Mouse (Mus musculus) induced T-regulatory cell, adult 2 months (primary cell): ENCODE measurements around the gene Scn4b.

Source experiments
- DNase-seq: peaks from one replicate; pipeline ENCODE4 v3.0.0-alpha.2; 2012; ENCODE audit warnings: low read depth

Gene Scn4b

DNA sequence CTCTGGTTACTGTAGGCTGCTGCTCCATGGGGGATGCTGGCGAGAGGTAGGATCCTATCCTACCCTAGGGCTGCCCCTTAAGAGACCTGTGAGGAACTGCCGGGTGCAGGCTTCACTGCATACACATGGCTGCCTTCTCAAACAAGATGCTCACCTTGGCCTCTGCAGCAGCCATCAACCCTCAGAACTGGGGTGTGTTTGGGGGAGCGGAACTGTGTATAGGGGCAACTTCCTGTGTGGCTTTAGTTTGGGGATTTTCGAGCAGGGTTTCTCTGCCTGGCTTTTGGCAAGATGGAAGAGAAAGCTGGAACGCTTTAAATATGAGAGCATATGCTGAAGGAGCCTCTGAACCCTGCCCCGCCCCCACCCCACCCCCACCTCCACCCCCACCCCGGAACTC, 11.3 kb upstream of the Scn4b start:
- DNase-seq, result peak; percentile 60

DNA sequence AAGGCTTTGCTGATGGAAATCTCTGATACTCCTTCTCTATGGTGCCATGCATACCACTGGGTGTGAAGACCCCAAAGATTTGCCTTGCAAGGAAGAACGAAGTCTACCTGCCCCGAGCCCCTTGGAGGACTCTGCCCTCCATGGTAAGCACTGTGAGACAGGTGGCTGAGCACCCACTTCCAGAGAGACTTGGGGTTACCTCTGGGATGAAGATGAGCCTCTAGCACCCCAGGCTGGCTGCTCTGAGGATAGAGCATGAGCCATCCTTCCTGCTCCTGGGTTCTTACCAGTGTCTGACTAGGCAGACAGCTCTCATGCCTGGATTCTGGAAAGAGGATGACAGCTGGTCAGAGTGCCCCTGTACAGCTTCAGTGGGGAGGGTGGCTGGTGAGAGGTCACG, 8.1 kb upstream of the Scn4b start:
- DNase-seq, result no peak

DNA sequence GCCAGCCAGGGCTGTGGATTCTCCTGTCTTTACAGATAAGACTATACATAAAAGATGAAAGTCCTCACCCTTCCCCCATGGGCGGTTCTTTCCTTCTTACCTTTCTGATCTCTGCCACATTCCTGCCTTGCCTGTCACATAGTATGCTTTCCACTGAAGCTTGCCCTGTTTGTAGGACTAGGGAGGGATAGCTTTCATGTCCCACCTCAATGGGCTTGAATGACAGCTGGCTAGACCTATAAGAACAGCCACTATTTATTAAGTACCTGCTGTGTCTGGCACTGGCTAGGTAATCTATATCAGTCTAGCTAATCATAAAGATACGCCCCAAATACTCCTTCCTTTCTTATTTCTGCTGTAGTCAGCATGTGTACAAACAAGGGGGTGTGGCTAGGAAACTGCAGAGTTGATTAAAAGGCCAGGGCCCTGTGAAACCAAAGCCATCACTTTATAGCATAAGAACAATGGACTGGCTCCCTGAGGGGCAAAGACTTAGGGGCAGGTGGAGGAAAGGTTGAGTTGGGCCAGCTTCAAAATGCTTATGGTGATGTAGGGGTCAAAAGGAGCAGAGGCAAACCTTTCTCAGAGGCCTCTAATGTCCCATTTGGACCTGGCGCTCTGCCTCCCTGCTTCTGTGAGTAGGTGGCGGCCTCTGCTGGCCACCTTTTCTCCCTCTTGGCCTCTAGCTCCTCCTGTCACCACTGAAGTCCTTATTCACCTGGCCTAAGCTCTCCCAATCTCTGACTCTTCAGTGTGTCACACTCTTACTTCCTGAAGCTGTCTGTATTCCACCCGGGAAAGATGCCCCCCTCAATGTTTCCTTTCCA, 4.5 kb upstream of the Scn4b start:
- DNase-seq, result peak; percentile 84

DNA sequence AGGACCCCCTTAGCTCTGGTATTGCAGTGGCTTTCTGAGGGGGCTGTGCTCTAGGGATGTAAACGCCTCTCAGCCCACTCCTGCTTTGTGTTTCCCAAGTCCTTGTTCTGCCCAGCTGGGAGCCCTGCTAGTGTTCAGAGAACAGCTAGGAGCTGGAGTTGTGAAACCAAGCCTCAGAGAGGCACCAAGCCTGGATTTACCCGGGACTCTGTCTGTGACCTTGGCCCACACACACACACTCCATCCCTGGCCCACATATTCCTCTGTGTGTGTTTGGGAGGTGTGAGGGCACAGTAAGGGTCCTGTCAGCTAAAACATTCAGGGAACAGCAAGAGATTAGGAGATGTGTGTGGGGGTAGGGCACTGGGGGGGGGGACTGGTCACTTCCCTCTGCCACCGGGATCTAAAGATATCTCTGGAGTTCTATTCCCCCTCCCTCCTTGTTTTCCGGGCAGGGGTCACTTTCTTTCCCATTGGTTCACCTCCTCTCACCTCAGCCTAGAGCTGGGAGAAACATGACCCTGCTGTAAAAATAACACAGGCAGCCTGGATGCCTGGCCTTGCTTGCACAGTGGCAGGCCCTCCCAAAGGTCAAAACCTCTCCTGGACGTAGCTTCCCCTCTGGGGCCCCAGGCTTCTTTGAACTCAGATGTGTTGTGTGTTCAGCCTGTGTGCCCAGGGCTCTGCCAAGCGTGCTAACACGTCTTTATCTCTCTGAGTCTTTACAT, 1.6 kb upstream of the Scn4b start:
- DNase-seq, result no peak

DNA sequence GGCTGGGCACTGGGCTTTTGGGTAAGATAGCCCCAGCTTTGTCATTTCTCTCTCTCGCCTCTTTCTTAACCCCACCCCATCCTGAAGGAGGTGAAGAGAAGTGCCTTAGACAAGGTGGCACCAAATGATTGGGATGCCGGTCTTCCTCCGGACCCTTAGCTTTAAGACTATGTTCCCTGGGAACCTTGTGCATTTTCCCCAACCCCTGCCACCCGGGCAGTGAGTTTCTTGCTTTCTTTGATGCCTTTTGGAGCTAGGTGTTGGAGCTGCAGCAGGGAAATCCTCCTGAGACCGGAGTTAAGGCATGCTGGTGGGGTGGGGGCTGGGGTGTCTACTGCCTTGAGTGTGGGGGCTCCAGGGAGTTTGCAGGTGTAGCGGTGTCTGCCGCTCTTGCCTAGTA, 887 bp downstream of the Scn4b start:
- no peak for DNase-seq

DNA sequence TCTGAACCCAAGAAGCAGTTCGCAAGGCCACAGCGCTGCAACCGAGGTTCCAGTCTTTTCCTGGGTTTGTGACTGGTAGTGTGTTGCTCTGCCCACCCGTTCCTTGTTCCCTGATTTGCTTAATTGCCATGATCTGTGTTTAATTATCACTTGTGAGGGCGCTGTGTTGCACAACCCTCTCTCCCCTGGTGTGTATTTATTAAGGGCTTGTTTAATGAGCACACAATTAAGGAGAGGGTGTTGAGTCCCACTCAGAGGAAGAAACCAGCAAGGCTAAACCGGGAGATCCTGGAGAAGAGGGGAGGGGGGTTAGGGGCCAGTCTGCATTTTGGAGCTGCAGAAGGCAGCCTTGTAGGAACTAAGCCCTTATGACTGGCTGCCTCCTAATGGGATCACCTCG, 2.8 kb downstream of the Scn4b start:
- no peak for DNase-seq

DNA sequence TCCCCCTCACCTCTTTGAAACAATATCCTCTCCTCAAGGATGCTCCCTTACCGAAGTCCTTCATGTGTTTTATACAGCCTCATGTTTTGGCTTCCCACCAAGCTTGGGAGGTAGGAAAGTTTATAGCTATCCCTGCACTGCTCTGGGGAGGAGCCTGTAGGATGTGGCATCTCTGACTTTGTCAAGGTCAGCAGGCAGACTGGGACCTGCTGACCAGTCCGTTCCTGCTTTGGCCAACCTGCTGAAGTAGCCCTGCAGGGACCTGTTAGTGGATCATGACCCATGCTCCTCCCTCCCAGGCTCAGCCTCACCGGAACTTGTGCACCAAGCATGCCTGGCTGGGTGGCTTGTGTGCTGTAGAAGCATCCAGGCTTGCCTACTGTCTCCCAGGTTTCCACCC, 4.5 kb downstream of the Scn4b start:
- no peak for DNase-seq

DNA sequence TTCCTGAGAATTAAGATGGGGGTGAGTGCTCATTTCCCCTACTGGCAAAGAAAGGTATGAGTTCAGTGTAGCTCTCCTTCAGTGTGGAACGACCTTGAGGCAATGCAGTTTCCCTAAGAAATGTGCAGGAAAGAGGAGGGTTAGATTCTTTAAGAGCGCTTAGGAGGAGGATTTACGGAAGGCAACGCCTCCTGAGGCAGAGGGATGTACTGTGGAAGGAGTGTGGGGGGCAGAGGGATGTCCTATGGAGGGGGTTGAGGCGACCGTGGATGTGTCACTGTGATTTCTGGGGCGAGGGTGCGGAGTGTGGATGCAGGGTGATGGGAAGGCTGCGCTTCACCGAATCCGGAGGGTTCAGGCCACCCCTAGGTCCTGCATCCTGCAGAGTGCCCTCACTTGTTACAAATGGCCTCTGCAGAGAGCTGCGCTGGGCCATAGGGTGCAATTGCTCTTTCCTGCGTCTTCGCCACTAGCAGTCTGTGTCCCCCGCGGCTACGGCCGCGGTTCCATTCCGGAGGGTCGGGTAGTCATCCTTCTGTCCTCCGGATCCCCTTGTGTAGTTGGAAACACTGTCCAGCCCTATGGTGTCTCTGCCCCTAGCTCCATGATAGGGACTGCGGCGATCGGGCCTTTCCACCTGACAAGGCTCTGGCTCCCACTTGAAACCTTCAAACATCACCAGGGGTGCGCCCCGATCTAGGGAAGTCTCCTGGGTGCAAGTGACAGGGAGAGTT, 7.5 kb downstream of the Scn4b start:
- no peak for DNase-seq

DNA sequence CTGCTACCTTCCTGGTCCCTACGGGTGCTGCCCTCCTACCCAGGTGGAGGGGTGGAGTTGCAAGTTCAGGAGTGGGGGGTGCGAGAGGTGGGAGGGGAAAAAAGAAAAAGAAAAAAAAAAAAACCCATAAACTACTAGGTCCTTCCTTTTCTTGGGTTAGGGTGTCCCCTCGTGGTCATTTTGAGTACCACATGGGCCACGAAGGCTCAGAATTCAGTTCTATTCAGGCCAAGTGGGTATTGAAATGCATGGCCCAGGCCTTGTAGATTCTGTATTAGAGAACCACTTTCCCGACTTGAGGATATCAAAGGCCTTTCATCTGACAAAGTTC, 8.0 kb downstream of the Scn4b start:
- peak; percentile 88 for DNase-seq

DNA sequence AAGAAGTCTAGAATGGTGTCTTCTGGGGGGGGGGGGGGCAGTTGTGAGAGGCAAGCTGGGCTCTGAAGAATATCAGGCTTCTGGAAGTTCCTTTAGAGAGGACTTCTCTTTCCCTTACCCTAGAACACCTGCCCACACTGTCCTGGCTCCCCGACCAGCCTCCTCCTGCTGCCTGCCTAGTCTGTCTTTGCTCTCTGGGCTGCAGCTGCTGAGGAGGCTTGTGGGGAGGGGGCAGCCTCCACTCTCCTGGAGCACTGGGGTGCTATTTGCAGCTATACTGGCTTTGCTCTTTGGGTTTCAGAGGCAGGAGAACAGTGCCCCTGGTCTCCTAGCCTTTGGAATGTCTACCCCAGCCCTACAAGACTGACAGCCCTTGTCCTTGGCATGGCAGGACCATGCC, 12.7 kb downstream of the Scn4b start:
- DNase-seq, result no peak

DNA sequence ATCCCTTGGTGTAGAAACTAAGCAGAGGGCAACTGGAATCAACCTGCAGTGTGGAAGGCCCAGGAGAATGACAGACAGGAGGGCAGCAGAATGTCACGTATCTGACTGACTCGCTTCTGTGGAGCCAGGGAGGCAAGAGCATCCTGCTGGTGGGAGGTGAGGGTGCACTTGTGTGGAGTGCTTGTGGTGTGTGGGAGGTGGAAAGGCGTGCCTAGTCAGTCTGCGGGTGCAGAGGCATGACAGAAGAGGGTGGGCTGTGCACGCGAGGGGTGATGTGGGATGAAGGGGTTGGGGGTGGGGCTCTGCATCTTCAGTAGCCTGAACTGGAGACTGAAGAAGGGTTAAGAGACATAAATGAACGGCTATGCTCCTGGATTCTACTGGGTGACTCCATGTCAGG, 15.2 kb downstream of the Scn4b start:
- no peak for DNase-seq

DNA sequence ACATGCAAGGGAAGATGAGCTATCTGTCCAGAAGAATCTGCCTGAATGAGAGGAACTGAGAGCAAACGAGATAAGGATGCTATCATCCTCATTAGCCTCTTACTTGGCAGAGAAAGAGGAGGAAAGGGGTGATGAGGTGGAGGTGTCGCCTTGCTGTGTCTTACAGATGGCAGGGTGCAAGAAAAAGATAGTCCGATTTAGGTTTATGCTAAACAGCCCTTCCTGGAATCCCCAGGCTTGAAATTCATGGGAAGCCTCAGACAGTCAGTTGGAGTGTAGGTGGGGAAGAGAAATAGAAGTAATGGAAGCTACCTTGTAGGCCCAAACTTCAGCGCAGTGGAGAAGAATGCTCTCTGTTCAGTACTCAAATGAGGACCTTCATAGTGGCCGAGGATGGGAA, 29.7 kb downstream of the Scn4b start:
- DNase-seq, result no peak

DNA sequence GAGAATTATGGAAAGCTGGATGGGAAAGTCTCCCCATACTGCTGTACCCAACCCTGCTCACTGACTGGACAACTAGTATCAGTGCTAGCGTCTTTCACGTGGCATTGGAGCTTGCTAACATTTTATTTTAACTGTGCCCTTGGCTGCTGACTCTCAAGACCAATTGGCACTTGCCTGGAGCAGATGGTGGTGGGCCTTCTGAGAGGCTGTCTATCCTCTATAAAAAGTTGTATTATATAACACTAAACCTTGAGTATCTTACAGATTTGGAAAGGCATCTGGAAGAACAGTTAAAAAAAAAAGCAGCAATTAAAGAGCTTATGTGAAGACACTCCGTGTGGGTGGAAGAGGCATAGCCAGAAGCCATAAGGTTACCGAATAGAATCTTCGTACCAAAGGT, 32.0 kb downstream of the Scn4b start:
- no peak for DNase-seq

DNA sequence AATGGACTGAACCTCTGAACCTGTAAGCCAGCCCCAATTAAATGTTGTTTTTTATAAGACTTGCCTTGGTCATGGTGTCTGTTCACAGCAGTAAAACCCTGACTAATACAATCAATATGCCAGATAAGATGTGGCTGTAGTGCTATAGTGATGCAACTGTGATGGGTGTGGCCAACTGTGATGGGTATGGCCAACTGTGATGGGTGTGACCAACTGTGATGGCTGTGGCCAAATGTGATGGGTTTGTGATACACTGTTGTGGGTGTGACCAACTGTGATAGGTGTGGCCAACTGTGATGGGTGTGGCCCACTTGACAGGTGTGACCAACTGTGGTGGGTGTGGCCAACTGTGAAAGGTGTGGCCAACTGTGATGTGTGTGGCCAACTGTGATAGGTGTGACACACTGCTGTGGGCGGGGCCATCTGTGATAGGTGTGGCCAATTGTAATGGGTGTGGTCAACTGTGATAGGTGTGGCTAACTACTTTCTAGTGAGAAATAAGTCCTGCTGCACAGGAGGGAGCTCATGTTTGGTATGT, 32.9 kb downstream of the Scn4b start:
- DNase-seq, result peak; percentile 17

DNA sequence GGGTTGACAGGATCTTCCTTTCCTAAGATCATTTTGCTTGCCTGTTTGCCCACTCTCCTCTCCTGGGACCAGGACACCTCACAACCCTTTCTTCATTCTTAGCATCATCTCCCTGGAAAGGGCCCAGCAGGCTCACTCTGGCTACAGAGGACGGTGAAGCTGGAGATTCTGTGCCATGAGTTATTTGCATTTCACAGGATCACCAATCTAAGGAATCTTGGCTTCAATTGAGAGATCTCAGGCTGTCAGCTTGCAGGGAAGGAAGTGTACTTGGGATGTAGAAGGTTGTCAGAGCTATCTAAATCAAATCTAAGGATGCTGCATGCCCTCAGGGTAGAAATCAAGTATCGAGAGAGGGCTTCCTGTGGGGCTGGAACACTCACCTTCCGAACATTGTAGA, 35.3 kb downstream of the Scn4b start:
- DNase-seq, result no peak

DNA sequence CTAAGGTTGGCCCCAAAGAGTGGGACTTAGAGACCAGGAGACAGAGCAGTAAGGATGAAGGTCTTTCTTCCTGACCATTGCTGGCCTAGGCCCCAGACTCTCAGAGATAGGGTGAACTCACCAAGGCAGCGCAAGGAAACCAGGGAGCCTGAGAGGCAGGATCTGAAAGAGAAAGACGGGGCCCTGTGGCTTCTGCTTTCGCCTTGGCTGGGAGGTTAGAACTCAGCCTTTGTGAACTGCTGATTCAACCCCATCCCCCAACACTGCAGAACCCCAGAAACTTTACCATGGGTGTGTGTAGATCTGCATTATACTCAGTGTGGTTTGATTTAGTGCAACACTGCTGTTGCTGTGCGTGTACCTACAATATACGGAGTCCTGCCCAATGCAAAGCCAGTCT, 41.1 kb downstream of the Scn4b start:
- no peak for DNase-seq

DNA sequence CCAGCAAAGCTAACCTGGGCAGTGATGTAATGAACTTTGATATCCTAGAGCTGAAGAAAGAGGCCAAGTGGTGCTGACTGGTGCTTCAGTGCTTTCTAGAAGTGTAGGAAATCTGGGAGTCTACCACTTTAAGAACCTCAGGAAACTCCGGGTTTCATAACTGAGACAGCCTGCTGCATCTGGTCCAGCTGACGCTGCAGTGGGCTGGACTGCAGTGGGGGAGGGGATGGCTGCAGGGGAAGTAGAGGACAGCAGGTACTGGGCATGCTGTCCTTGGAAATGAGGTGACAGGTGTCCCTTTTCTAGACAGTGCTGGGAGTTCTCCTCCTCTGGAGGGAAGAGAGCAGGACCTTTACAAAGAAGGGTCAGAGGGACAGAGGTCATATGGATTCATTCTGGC, 43.6 kb downstream of the Scn4b start, which contains the start of gene BC049352:
BC049352 (plus strand) TSS at position 238 of the 400 bp plus-strand sequence.
- no peak for DNase-seq

DNA sequence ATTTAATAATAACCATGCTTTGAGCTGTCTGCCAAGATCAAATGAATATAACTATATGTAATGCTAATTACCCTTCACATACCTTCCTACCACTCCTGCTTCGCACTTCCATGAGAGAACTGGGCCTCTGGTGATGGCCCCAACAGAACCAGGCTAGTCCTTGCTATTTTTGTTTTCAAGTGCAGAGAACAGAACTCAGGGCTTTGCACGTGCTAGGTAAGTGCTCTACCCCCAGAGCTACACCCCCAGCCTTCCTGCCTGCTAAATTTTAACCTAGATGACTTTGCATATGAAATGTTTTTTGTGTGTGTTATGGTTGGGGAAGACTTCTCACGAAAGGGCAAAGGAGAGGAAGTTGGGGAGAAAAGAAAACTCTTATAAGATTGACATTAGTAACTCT, 44.3 kb downstream of the Scn4b start:
- DNase-seq, result no peak

DNA sequence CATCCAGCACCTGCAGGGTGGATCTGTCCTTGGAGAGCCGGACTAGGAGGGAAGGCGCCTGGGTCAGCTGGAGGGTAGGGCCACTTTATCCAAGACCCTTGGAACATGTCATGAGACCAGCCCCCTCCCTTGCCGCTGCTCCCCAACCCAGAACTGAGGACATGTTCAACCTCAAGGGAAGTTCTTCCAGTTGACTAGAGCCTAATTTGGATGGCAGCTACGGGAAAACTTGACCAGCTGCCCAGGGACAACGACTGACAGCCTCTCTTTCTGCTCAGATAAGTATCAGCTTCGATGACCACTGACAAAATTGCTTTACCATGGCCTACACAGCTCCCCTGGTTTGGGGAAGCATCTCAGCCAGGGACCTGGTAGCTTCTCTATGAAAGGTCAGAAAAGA, 45.1 kb downstream of the Scn4b start:
- no peak for DNase-seq

DNA sequence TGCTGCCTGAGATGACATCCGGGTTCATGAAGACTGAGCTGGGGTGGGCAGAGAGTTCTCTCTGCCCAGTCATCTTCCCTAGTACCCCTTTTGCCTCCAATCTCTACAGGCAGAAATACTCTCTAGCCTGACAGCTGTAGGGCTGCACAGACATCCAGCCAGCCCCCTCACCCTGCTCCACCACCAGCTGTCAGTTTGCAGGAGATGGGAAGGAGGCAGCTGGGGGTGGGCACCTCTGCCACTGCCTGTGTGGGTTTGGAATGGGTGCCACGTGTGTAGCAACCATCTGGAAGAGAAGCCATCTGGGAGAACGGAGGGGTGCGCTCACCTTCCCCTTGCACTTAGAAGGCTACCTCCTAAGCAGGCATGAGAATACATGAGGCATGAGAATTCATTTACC, 47.1 kb downstream of the Scn4b start:
- DNase-seq, result no peak

DNA sequence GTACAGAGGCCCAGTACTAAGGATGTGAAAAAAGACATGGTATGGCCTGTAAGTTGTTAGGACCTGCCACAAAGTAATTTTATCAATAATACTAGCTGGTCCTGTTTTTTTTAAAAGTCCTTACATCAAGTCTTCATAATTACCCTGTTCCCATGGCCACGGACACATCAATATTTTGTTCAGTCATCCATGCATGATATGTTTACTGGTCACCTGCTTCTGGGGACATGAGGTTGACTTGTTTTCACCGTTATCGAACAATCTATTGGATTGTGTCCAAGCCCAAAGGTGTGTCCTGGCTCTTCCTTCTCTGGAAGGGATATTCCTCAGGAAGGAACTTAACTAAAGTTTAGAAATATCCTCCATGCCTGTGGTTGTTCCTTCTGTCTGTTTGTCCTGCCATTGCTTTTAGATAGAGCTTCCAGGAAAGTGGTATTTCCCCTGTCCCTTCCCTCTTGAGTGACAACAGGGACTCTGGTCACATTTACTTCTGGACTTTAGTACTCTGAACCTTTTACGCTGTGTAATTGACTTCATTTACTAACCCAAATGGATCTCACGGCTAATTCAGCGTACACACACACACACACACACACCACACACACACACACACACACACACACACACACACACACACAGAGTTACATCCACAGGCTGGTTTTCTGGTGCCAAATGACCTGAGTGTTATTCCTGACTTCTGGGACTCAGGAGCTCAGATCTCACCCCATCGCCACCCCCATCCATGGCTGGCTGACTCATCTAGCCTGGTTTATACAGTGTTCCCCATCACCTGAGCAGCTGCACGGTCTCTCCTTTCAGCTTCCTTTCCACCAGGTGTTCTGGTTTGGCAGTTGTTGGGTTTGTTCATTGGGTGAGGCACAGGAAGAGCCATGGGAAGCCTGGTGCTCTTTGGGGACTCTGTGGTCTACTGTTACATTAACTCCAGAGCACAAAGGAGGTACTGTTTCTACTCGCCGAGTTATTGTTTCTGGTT, 50.7 kb downstream of the Scn4b start:
- no peak for DNase-seq
